8 mouse cellular contexts compared by ENCODE assay signal in genomic region chr11:109068371-109069325, GRCm38 (mm10).
DNase-seq lines count a peak whose midpoint lies in the region; ATAC-seq lines count a peak whose summit lies in the region.

No protein-coding gene starts in this region.

- peak; percentile 73 for DNase-seq in heart, adult 11 months
- DNase-seq in heart, adult 9 months (ENCODE audit: low spot score in 2 of 2) = no peak
- DNase-seq in R1 (ENCODE audit: low read depth, low spot score) = peak; percentile 21
- no peak for DNase-seq in embryonic facial prominence, embryonic 11.5 days (ENCODE audit: low spot score)
- peak; percentile 59 for DNase-seq in midbrain, embryonic 10.5 days (ENCODE audit: low spot score)
- DNase-seq in spleen, postnatal 36 days (ENCODE audit: low spot score in 2 of 2) = no peak

- H3K27me3 ChIP-seq in embryonic facial prominence, embryonic 11.5 days (ENCODE audit: control insufficient read depth, insufficient read depth, low read length) = no peaks in the 10 kb centered on the region
- H3K27me3 ChIP-seq in hindbrain, embryonic 12.5 days = no peaks in the 10 kb centered on the region
- no peaks in the 10 kb centered on the region for H3K27me3 ChIP-seq in midbrain, embryonic 10.5 days (ENCODE audit: low read depth, poor library complexity, severe bottlenecking)

- no peaks in the 10 kb centered on the region for H3K36me3 ChIP-seq in embryonic facial prominence, embryonic 11.5 days (replicated peaks; ENCODE audit: control insufficient read depth, insufficient read depth, low read depth, low read length)
- H3K36me3 ChIP-seq in hindbrain, embryonic 12.5 days = no peaks in the 10 kb centered on the region
- no peaks in the 10 kb centered on the region for H3K36me3 ChIP-seq in midbrain, embryonic 10.5 days

- H3K4me2 ChIP-seq in embryonic facial prominence, embryonic 11.5 days (ENCODE audit: low read depth, low read length) = no peak overlapping the region
- H3K4me2 ChIP-seq in hindbrain, embryonic 12.5 days (replicated peaks) = 0 out of 2 replicates have a peak overlapping the region, but pooled peaks have one; percentile 17

- no peak overlapping the region for H3K4me3 ChIP-seq in embryonic facial prominence, embryonic 11.5 days (ENCODE audit: low read depth, low read length)
- H3K4me3 ChIP-seq in hindbrain, embryonic 12.5 days = no peak overlapping the region
- peak overlapping the region; percentile 29 for H3K4me3 ChIP-seq in midbrain, embryonic 10.5 days

- H3K4me1 ChIP-seq in embryonic facial prominence, embryonic 11.5 days (ENCODE audit: control insufficient read depth, insufficient read depth, low read length) = no peaks in the 10 kb centered on the region; the same call in 1 of the 2 replicates
- H3K4me1 ChIP-seq in hindbrain, embryonic 12.5 days = peaks cover 43% of the 10 kb centered on the region
- H3K4me1 ChIP-seq in midbrain, embryonic 10.5 days = peaks cover 47% of the 10 kb centered on the region

- no peak overlapping the region for H3K27ac ChIP-seq in embryonic facial prominence, embryonic 11.5 days (replicated peaks; ENCODE audit: low read depth, low read length)
- H3K27ac ChIP-seq in hindbrain, embryonic 12.5 days = peak overlapping the region; percentile 76
- H3K27ac ChIP-seq in midbrain, embryonic 10.5 days (replicated peaks) = peak overlapping the region; percentile 86

- H3K9ac ChIP-seq in embryonic facial prominence, embryonic 11.5 days (replicated peaks; ENCODE audit: low read length) = no peak overlapping the region
- H3K9ac ChIP-seq in hindbrain, embryonic 12.5 days = no peak overlapping the region

- WGBS in embryonic facial prominence, embryonic 11.5 days = 42% methylated on average over 22 of the region's 22 CpGs
- WGBS in hindbrain, embryonic 12.5 days = 17% methylated on average over 22 of the region's 22 CpGs
- whole genome bisulfite sequencing in midbrain, embryonic 10.5 days = 43% methylated on average over 22 of the region's 22 CpGs

- no peaks in the 10 kb centered on the region for H3K9me3 ChIP-seq in embryonic facial prominence, embryonic 11.5 days (replicated peaks; ENCODE audit: control insufficient read depth, low read length)
- H3K9me3 ChIP-seq in hindbrain, embryonic 12.5 days (replicated peaks) = no peaks in the 10 kb centered on the region
- no peaks in the 10 kb centered on the region for H3K9me3 ChIP-seq in midbrain, embryonic 10.5 days (replicated peaks)

- peak; percentile 81 for ATAC-seq in embryonic facial prominence, embryonic 11.5 days (replicated peaks; ENCODE audit: insufficient number of reproducible peaks, low FRiP score, low TSS enrichment, low read depth)
- ATAC-seq in hindbrain, embryonic 12.5 days (ENCODE audit: low FRiP score) = peak; percentile 92
- ATAC-seq in erythroblast, adult 5-6 weeks (replicated peaks; ENCODE audit: low FRiP score, poor library complexity, severe bottlenecking) = no peak

Comparison
In these comparisons a context has a peak if more than half of its experiments do, and no peak if none do; other contexts are left out.
1. DNase-seq: peak in heart, adult 11 months (single experiment), R1 (single experiment) and midbrain, embryonic 10.5 days (single experiment); none in heart, adult 9 months (0 of 2), embryonic facial prominence, embryonic 11.5 days (single experiment) and spleen, postnatal 36 days (0 of 2).